Mouse (Mus musculus): ENCODE measurements around the gene 1700019N19Rik.

- TF ChIP-seq CHD2 (IDR thresholded peaks at IDR 0.05; ENCODE audit: low read depth, low read length) (no peak), ZNF384 (IDR thresholded peaks at IDR 0.05; ENCODE audit: low read depth, low read length) (no peak), MAFK (IDR thresholded peaks at IDR 0.05; ENCODE audit: insufficient read depth, low read depth, low read length) (no peak), HCFC1 (IDR thresholded peaks at IDR 0.05; ENCODE audit: borderline replicate concordance, insufficient read depth, low read length) (no peak)
These were observed 43.4 kb downstream of the 1700019N19Rik start for GRCm38 (mm10) chr19:58750822-58751221.

Data from ES-E14 (cell line).